Mouse (Mus musculus): Measurements from ENCODE around the gene Zdhhc20.
A peak's percentile ranks its signal among the peaks of the same experiment; 100 is the strongest.
"Not testable (repeated sequence)": the region's sequence is repeated elsewhere in the genome, so short reads cannot be mapped to it uniquely, and the experiment has no call there.

Gene Zdhhc20

DNA sequence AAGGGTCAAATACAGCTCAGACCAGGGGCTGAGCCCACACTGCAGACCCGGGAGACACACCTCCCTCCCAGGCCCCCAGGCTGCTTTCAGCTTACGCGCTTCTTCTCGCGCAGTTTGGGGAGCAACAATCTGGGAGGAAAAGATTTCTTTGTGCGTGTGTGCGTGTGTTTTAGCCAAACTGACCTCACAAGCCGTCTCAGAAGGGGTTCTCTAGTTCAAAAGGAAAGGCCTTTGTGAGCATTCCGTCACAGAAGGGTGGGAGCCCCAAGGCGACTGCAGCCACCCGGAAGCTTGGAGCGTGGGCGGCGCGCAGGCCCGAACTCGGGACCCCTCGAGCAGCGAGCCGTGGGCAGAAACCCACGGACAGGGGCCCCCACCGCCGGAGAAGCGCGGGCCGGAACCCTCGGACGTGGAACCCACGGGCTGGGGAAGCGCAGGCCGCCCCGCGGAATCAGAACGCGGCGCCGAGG is 500 bp downstream of the Zdhhc20 start:
- peak; percentile 72 for DNase-seq (ENCODE audit: low read depth)

DNA sequence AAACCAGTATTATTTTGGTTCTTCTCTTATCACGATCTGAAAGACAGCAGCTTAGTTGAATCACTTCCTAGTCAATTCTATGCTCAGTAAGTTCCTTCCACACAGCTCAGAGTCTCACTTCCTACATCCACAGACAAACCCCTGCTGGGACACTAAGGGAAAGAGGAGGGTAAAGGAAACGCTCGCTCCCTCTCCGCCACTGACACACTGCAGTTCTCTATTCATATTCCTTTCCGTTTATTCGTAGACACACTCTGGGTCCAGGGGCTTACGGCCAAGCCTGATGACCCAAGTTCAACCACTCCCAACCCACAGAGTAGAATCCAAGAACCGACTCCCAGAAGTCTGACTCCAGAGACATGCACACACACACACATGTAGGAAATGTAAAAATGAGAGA is 2.9 kb downstream of the Zdhhc20 start:
- DNase-seq (ENCODE audit: low read depth) = no peak

DNA sequence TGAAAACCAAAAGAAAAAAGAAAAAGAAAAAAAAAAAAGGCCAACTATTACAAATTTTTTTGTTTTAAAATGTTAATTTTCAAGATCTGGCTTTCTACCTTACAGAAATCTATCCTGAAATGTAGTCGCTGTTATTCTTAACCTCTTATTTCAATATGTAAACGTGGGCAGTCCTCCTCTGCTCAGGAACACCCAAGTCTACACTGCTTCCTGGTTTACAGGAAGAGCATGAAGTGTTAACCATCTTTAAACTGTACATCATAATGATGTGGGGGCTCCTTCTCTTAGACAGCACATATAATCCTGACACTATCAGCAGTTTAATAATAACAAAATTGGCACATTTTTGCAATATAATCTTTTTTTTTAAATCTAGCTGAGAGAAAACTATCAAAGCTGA is 4.0 kb downstream of the Zdhhc20 start:
- DNase-seq (ENCODE audit: low read depth) = peak; percentile 67

DNA sequence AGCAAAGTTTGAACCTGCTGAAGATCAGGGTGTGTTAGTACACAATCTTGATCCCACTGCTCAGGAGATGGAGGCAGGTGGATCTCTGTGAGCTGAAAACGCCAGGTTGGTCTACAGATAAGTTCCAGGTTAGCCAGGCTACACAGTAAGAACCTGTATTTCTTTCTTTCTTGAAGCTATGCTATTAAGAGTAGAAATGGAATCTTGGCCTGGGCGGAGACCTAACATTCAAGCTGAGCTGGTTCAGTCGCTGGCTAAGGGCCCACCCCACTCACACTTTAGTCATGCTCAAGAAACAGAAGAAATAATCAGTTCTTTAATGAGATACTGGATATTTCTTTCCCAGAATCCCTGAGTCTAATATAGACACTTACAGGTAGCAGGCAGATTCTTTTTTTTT is 6.7 kb downstream of the Zdhhc20 start:
- DNase-seq (ENCODE audit: low read depth) = no peak

DNA sequence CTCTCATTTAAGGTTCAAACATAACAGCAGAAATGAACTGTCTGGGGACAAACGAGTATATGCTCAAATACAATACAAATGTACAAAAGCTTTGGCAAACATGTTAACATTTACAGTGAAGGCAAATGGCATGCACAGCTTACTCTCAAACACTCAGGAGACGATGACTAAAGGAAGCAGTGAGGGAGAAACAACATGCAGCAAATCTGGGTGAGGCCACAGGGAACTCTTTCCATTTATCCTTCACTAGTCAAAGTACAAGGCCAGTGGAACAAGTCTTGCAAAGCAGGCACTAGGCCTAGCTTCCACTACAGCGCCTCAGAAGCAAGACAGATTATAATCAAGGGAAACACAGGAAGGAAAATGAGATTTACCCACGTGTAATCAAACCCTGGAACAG is 7.4 kb downstream of the Zdhhc20 start:
- no peak for DNase-seq (ENCODE audit: low read depth)

DNA sequence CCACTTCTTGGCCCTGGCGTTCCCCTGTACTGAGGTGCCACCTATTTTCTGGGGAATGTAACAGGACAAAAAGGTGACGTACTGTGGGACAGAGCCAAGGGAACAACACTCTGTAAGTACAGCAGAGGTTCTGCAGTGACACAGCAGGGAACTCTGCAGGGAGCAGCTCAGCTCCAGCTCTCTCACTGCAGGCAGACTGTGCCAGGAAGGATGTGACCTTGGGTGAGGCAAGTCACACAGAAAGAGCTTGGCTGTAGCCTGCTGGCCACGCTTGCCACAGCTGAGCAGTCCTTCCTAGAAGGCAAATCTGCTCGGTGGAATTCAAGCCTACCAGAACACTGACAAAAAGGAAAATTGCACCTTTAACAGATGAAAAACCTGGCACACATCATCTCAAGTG is 8.3 kb downstream of the Zdhhc20 start:
- DNase-seq (ENCODE audit: low read depth) = no peak

DNA sequence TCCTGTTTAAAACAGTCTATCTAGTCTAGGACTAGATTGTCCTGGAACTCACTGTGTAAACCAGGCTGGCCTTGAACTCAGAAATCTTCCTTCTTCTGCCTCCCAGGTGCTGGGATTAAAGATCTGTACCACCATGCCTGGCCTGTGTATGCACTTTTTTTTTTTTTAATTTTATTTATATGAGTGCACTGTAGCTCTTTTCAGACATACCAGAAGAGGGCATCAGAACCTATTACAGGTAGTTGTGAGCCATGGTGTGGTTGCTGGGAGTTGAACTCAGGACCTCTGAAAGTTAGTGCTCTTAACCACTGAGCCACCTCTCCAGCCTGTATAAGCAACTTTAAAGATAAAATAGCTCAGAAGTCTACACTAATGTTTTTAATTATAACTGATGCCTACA is 9.0 kb downstream of the Zdhhc20 start:
- no peak for DNase-seq (ENCODE audit: low read depth)

DNA sequence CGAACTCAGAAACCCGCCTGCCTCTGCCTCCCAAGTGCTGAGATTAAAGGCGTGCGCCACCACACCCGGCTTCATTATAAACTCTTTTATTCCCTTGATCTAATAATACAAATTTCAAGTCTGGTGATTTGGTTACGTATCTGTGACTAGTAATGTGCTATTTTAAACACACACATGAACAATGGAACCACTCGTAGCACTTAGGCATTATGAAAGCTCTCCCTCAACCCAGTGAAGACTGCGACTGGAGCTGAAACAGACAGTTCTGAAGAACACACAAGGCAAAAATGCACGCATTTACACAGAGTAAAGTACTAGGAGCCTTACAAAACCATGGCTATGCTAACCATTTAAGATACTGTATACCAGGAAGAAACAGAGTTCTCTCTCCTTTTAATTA is 12.2 kb downstream of the Zdhhc20 start:
- DNase-seq (ENCODE audit: low read depth) = no peak

DNA sequence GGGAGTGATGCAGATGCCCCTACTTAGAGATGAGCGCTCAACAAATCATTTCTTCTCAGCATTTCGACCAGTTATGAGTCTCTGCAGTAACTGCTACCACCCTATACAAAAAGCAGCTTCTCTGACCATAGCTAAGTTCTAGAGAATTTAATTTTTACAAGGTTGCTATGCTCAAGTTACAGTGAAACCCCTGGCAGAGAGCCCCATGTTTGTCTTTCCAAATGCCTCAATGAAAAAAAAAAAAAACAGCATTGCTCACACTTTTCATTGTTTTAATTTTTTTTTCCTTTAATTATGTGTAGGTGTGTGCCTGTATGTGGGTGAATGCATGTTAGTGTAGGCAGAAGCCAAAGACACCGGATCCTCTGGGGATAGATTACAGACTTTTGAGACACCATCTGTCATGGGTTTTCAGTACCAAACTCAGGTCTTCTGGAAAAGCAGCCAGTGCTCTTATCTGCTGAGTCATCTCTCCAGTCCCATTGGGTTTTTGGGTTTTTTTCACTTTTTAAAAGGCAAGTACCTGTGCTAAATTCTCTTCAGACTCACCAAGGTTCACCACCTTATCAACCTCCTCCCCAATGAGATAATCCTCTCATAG is 23.3 kb downstream of the Zdhhc20 start:
- no peak for DNase-seq (ENCODE audit: low read depth)

DNA sequence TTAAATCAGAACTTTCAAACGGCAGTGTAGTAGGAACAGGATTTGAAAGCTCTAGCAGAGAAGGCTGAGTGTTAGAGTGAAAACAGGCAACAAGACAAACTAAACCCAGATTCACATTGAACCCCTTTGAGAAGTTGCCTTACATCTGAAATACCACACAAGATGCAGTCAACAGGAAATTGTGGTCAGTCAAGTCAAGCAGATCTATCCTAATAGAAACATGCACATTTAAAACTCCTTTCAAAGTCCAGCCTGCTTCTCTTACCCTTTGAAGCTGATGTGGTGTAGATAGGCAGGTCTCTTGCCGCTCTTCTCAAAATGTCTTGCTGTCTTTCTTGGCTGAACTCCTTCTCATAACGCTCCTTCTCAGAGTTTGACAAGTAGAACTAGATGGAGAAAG is 24.8 kb downstream of the Zdhhc20 start:
- peak; percentile 74 for DNase-seq (ENCODE audit: low read depth)

DNA sequence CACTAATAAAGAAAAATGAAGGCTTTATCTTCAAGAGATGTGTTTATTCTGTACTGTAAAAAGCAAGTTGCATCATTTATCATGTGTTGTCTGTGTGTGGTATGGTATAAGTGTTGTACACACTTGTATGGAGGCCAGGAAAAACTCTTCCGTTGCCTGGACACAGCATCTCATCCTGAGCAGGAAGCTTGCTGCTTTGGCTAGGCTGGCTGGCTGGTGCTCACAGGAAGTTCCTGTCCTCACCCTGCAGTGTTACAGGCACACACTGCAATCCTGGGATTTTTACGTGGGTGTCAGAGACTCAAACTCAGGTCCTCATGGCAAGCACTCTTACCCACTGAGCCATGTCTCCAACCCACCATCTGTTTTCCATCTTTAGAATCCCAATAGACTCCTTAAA is 26.9 kb downstream of the Zdhhc20 start:
- DNase-seq (ENCODE audit: low read depth) = no peak

DNA sequence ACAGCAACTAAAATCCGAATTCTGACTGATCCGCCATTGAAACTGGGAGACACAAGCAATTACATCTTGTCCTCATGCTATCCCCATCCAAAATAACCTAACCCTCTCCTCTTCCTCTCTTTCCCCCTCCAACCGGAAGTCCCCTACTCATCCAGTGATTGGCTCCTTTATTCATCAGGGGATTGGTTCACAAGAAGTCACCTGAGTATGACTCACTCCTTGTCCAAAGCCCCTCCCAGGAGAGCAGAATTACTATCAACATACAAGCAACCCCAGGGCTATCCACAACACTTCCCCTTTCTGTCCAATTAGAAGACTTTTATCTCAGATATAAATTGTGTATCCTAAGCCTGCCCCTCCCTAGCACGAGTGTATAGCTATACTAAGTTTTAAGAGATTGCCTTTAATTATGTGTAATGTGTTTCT is 28.1 kb downstream of the Zdhhc20 start:
- DNase-seq (ENCODE audit: low read depth) = no peak

DNA sequence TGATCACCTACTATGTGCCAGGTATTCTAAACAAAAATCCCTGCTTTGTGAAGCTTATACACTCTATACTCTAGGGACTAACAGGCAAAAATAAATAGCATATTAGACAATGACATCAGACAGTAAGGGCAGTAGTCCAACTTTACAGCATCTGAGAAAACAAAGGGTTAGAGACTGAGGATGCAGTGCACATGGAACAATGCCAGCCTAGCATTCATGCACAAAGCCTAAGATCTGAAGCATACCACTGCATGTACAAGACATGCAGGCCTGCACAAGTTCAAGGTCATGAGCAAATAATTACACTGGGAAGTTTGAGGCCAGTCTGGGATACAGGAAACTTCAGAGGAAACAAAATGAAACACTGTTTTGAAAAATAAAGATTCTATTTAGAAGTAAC is 30.6 kb downstream of the Zdhhc20 start:
- no peak for DNase-seq (ENCODE audit: low read depth)

DNA sequence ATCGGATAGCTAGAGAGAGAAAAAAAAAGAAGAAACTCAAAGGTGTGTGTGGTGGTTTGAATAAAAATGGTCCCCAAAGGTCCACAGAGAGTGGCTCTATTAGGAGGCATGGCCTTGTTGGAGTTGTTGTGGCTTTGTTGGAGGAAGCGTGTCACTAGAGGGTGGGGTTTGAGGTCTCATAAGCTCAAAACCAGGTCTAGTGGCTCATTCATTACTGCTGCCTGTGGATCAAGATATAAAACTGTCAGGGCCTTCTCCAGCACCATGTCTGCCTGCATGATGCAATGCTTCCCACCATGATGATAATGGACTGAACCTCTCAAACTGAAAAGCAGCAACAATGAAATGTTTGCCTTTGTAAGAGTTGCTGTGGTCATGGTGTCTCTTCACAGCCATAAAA is 31.5 kb downstream of the Zdhhc20 start:
- DNase-seq (ENCODE audit: low read depth) = no peak

DNA sequence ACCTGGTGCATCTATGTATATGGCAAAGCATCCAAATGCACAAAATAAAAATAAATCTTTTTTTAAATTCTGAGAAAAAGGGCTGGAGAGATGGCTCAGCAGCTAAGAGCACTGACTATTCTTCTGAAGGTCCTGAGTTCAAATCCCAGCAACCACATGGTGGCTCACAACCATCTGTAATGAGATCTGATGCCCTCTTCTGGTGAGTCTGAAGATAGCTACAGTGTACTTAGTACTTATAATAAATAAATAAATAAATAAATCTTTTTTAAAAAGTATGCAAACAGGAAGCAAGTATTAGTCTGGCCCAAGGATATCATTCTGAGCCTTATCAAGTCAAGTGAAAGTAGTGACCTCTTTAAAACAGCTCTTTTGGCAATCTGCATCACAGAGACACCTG is 34.0 kb downstream of the Zdhhc20 start:
- peak; percentile 34 for DNase-seq (ENCODE audit: low read depth)

DNA sequence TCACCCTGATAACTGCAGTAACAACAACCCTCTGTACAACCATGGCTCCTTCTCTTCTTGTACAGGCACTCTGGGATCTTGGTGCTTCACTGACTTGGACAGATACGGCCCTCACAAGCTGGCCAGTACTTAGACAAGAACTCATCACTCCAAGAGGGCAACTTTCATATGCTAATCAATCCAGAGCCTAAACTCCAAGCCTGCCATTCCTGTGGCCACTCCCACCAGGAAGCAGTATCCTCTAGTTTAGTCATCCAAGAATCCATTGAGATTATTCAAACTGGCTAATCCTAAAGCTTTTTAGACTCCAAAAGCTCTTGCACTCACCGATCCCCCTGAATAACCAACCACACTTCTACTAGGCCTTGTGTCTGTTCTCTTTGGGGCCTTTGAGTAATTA is 37.1 kb downstream of the Zdhhc20 start:
- no peak for DNase-seq (ENCODE audit: low read depth)

DNA sequence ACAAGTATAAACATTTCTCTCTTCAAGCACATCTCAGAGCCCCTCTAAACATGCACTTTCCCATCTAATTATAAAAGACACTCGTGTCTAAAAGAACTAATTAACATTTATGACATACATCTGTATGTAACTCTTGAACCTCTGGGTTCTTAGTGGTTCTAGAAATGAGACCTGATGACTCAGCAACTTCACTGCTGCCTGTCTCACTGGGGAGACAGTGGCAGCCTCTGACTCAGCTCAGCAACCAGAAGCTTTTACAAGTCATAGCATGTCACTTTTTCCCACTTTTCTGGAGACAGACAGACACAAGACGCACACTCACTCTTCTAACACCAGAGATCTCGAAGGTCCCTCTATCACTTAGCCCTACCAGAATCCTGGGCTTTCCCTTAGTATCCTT is 39.7 kb downstream of the Zdhhc20 start:
- no peak for DNase-seq (ENCODE audit: low read depth)

DNA sequence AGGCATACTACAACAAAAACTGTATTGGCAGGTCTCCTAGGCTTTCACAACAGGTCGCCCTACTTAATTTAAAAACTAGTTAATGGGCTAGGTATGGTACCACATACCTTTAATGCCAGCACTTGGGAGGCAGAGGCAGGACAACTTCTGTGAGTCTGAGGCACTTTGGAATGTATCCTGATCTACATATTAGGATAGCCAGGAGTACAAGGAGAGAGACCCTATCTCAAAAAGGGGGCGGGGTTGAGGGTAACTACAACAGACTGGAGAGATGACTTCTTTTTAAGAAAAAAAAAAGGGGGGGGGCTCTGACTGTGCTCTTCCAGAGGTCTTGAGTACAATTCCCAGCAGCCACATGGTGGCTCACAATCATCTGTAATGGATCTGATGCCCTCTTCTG is 41.4 kb downstream of the Zdhhc20 start:
- DNase-seq (ENCODE audit: low read depth) = no peak

DNA sequence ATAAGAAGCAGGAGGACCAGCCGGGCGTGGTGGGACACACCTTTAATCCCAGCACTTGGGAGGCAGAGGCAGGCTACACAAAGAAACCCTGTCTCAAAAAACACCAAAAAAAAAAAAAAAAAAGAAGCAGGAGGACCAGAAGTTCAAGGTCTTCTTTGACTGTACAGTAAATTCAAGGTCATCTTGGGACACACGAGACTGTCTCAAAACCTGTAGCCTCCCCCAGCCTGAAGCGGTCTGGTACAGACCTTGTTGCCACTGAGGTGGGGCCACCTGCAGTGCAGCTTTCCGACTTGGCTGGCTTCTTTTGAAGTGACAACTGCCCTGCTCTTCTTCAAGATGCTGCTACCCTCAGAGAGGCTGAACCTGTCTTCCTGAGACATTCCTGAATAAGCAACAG is 42.0 kb downstream of the Zdhhc20 start:
- not testable (repeated sequence) for DNase-seq (ENCODE audit: low read depth)

DNA sequence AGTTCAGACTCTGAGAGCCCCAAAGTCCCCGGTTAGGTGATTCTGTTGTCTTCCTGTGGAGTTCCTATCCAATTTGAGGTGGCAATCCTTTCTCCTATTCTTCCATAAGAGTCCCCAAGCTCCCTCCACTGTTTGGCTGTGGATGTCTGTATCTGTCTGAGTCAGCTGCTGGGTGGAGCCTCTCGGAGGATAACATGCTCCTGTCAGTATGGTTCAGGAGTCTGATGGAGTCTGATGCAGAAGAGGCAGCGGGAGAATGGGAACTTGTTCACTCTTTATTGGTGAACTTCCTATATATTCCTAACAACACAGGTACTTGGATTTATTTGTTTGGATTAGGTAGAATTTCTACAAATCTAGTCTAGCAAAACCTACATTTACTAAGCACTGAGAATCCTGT is 45.5 kb downstream of the Zdhhc20 start:
- DNase-seq (ENCODE audit: low read depth) = no peak

DNA sequence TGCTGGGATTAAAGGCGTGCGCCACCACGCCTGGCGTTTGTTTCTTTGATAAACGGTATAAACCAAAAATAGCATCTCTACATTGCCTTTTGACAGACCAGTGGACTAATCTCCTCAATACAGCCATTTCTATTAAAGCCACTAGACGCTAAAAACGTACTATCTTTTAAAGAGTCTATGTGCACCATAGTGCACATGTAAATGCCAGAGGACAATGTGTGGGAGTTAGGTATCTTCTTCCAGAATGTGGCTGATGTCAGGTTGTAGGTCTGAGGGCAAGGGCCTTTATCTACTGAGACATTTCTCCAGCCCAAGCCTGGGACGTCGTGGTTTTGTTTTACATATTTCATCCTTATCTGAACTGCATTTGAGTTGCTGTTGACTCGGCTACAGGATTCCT is 54.9 kb downstream of the Zdhhc20 start:
- no peak for DNase-seq (ENCODE audit: low read depth)

DNA sequence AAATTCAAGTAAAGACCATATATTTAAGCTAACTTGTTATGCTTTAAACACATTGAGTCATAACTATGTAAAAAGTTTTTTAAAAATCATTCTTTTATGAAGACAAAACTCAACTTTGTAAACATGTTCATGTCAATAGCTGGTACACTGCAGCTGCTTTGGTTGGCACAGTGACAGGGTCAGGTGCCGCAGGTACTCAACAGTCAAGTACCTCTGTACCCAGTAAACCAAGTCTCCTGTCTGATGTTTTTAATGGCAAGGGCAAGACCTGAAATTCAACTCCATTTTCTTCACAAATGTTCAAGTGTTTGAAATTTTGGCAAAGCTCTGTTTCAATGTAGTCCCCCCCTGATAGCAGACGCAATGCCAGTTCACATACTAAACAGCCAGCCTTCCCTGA is 56.5 kb downstream of the Zdhhc20 start:
- DNase-seq (ENCODE audit: low read depth) = no peak

DNA sequence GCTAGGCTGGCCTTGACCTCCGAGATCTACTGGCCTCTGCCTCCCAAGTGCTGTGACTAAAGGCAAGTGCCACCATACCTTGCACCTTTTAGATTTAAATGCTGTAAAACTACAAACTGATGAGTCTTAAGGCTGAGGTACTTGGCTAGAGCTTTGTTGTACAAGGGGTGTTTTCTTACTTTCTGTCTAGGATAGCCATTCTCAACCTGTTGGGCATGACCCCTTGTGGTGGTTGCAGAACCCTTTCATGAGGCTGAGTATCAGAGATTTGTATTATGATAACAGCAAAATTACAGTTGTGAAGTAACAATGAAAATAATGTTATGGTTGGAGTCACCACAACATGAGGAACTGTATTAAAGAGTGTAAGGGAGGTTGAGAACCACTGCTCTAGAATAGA is 62.8 kb downstream of the Zdhhc20 start:
- peak; percentile 53 for DNase-seq (ENCODE audit: low read depth)
